Mouse (Mus musculus) hindlimb bud, embryonic 11.5 days (tissue): ENCODE measurements at regions not wholly inside any gene's neighbourhood (a gene's known extent, or its start where the extent isn't known, plus 50 kb on each side); places are given as distances from the start of the nearest gene placed in this dataset.
A peak's percentile ranks its signal among the peaks of the same experiment; 100 is the strongest.
"Not testable (repeated sequence)": the region's sequence is repeated elsewhere in the genome, so short reads cannot be mapped to it uniquely, and the experiment has no call there.

Source experiments
- DNase-seq: peaks from one replicate; pipeline ENCODE4 v3.0.0-alpha.2; 2012; ENCODE audit warnings: low read depth, low spot score; ENCODE audit errors: extremely low spot score

DNA sequence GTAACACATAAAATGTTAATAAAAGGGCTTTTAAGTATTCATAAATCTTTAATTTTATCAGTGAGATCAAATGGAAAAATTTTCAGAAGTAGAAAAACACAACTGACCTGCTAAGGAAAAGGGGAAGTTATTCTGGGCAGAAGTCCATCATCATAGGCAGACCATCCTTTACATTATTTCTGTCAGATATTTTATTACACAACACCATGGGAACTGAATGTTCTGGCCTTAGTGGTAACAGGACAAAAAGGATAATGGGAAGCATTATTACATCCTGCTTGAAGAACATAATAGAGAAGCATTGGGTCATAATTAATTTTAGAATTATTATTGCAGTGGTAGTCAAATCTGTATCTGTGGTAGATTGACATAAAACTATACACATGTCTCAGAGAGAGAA, 603.5 kb upstream of the Gje1 start:
- no peak for DNase-seq

DNA sequence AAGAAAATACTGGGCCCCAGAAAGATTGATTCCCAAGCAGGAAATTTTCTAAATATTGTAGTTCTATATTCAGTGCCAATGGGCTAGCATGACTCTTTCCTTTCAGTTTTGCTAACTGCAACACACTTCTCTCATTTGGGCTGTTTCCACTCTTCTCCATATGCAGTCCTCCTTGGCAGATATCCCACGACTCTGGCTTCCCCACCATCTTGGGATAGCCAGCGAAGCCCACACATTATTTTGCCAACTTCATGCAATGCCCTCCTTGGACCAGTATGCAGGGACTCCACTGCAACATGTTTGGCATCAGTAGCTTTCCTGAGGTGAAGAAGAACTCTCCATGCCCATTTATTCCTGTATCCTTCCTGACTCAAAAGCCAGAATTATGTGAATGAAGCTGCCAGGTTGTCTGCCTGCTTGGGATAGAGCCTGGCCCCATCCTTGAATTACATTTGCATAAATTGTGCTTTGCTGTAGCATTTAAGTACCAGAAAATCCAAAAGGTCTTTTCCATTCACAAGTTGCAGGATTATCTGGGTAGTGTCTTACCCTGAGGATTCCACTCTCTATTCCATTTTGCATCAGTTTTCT, 599.1 kb upstream of the Gje1 start:
- DNase-seq, result no peak

DNA sequence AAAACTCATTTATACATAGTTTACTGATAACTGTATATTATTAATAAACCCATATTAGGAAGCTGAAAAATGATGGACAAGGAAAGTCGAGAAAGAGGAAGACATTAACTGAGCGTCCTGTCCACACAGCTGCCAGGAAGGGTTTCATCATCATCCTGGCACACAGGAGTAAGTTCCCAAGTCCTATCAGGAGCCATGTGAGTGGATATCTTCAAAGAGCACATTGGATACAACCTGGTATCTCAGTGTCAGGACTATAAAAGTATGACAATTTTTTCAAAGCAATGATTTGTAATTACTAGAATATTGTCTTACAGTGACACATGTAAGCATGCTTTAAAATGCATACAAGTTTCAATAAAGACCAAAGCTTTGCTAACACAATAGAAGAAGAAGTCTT, 592.6 kb upstream of the Gje1 start:
- no peak for DNase-seq

DNA sequence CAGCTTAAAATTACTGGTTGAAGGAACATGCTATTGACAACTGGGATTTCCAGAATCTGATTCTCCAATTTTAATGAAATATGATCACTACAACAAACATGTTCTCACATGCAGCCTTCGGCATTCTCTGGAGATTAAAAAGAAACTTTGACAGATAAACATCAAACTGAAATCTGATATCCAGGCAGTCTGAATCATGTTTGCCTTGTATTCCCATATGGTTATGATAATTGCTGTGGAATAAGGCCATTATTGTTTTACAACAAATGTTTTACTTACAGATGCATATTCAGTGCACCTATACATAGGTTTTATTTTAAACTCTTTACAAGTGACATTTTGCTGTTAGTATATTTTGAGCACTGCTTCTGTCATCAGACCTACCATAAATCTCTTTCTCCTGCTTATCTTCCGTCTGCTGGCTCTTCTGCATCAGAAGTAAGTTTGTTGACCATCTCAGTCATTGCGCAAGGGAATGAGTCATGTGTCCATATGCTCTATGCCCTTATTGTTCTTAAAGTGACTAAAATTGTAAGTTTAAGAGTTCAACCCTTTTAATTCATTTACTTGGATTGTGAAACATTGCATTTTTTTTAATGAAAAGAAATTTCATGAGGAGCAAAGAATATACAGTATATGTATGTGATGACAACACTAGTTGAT, 587.9 kb upstream of the Gje1 start:
- DNase-seq, result no peak

DNA sequence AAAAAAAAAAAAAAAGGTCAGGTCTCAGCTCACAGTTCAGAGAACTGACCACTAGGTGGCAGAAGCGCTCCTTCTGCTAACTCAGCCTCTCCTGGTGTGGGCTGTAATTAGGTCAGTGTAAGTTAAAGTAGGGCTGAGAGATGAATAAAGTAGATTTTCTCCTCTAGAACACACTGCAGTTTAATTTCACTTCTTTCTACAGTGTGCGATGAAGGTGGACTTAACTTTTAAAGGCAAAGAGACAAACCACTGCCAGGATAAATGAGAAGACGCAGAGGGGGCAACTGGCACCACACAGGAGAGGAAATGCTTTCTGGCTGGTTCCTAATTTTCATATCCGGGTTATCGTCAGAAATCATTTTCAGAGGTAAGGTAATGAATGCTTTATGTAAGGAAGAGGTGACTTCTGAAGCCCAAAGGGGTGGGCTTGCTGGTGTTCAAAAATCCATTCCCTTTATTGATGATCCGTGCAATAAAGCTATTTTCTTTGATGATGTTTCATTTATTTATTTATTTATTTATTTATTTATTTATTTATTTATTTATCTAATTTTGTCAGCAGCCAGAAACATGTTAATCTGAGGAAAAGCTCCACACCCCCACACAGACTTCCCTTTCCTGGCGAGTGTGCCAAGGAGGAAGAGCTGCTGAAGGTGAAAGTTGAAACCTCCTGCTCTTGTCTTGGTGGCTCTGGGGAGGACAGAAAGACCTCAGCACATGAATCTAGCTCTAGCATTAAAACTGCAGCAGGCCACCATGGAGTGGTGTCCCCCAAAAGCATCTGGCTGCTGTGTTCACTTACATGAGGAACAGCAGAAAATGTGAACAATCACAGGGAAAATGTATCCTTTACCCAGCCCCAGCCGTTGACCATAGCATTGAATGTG, 582.4 kb upstream of the Gje1 start:
- peak; percentile 87 for DNase-seq

DNA sequence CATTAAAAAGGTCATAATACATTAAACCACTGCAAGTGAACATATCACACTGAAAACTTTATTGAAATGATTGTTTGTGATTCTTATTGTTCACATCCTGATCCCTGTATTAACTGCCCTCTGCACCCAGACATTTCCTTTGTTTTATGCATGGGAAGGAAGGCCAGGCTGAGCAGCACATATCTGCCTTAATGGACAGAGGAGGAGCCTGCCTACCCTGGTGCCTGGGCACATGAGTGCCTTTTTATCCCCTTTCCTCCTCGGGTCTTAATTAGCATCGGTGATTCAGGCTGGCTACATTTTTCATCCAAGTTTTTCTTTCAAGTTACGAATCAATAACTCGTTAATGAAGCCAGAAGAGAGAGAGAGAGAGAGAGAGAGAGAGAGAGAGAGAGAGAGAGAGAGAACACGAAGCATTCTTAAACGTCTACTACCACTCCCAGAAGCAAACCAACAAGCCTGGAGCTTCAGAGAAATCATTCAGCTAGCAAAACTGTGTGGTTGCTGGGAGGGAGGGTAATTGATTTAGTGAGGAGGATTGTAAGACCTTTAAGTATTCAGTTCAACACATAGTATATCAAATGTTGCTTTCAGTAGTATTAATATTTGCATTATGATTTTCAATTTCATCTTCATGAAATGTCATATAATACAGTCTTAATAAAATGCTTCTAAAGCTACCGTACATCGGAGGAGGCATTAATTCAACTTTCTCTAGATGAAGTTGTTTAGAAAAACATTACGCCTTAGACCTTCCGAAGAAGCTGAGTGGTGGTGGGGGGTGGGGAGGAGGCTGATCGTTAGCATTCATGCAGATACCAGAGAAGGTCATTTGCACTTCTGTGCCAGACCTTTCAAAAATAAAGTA, 581.6 kb upstream of the Gje1 start:
- DNase-seq, result no peak

DNA sequence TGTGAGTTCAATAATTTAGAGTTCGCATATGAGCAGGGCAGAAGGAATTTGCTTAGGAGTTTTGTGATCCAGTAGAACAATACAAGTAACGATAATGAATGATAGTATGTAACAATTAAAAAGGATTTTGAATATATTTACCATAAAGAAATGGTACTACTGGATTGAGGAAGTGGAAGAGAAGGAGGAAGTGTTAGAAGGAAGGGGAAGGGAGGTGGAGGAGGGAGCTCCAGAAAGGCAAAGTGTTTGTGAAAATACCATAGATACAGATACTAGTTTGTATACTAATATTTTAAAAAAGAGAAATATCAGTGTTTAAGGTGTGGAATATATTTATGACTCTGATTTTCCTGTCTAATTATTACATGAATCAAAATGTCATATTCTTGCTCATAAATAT, 579.2 kb upstream of the Gje1 start:
- no peak for DNase-seq

DNA sequence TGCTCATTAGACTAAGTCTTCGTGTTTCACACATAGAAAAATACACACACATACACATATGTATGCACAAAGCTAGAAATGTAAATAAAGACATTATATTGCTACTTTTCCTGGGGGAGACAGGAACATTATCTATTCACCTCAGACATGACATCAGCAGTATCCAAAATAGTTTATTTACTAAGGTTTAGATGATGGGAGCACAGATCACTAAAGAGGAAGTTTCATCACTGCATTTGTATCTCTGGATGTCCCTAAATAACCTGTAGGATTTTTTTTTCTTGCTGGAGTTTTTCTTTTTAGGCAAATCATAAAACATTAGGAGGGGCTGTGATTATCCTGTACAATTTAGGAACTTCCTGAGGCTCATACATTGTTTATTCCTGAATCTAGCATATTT, 576.1 kb upstream of the Gje1 start:
- DNase-seq, result no peak

DNA sequence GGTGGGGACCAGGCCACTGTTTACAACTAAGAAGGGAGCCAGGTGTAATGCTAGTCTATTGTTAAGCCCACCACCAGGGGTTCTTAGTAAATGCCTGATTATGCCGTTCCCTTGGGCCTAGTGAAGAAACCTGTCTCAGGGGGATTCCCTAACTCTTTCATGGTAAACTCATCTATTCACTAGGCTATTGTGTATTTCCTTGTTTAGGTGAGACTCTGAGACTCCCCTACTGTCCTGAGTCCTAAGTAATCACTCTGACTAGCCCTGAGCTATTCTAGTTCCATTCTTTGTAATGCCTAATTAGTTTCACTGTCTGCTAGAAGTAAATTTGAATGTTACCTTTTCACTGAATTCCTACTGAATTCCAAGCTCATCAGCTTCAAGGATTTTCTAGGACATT, 545.3 kb upstream of the Gje1 start:
- not testable (repeated sequence) for DNase-seq

DNA sequence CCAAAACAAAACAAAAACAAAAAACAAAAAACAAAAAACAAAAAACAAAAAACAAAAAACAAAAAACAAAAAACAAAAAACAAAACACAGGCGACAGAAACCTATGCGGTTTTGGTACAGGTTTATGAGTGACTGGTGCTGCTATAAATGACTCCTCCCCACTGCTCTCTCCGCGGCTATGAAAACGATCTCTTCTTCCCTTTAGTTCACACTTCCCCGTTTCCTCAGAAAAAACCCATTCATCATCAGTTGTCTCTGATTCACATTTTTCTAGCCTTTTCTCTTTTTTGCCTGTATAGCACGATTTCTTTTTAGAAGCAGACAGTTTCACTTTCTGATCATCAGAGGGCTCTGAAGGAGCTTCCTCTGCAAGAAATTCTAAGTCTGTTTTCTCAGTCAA, 544.3 kb upstream of the Gje1 start:
- not testable (repeated sequence) for DNase-seq

DNA sequence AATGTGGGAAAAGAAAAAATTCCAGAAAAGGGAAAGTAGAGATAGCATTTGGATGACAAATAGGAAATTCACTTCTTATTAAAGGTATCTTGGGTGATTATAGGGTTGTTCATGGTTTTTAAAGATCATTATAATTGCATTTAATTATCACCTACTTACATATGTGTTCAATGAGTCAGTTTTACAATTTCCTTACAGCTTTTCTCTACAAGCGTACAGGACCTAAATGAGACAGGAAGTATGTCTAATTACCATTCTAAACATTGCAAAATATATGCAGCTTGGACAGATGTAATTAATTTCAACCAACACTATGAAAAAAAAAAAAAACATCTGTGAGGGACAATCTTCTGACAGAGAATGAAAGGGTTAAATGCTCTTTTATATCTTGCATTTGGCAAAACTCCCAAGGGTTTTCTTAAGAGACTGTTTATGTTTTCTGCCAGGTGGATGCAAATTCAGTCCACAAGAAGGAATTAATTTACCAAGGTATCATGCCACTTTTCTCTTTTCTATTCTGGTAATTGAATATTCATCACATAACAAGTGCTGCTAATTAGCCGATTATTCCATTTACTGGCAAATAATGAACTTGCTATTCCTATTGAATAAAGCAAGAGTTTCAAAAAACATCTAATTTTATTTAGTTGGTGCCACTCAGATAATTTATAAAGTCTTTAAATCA, 531.5 kb upstream of the Gje1 start:
- no peak for DNase-seq

DNA sequence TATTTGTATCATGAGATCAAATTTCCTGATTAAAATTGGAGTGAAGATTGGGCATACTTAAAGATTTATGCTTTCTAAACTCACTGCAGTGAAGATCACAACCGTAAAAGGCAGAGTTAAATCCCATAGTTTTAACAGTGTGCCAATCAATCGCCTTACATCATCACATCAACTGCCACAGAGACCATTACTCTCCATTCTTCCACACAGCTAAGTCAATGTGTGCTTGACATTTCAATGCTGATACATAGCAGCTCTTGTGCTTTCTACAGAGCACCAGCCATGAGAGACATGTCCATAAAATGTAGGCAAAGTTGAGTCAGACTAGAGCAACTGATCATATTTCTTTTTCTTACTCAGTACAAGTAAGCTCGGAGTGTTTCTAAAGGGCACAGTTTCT, 530.9 kb upstream of the Gje1 start:
- DNase-seq, result no peak

DNA sequence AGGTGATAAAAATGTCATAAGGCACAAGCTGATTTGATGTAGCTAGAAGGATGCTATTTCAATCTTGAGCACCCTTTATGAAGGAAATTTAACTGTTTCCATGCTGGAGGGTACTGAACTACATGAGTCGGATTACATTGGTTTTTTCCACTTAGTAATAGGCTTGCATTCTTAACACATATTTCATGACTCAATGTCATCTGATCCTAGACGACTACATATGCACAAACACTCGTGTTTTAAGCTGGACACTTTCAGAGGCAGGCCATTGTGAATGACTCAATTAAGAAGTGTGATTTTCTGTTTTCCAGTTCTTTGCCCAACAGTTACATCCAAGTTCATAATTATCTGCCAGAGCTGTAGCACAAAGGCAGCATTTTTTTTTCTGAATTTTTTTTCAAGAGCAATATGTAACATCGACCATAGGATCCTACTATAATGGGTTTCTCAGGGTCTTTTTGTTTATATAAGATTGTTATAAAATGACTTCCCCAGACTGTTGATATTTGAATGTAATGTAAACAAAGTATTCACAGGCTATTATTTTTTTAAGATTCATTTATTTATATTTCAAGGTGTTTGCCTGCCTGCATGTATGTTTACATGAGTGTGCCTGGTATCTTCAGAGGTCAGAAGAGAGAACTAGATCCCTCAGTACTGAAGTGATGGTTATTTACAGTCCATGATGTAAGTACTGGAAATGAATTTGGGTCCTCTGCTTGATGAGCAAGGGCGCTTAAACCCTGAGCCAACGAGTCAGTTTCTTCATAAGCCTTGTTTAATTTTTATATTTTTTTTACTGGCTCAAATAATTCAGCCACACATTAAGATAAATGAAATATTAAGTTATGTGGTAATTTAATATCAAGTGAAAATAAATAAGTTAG, 526.6 kb upstream of the Gje1 start:
- no peak for DNase-seq

DNA sequence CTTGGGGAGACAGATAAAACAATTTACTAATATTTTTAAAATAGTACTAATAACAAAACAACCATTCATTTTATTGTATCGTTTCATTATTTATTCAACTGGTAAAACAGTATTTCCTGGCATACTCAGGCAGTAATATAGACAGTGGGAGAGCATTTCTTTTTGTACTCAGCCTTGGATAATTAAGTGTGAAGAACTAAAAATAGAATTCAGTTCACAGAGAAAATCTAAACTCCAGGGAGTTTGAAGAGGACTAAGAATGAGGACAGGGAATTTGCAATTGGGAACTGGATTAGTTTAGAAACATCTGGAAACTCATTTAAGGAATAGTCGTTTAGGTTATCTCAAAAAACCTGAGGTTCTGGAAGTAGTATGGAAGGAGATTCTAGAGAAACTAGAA, 525.4 kb upstream of the Gje1 start:
- DNase-seq, result no peak

DNA sequence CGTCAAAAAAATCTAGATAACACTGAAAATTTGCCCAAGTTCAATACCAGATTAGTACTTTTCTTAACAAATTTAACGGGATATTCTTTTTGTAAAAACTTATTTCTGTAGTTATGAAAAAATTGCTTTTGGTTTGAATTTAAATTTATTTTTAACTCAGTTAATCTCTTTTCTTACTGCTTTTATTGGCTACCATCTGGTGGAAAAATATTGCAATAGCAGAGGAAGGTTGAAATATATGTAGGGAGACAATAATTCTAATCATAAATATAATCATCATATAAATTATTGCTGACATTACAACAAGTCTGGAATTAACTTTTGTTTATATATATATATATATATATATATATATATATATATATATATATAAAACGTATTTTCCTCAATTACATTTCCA, 500.9 kb upstream of the Gje1 start:
- no peak for DNase-seq

DNA sequence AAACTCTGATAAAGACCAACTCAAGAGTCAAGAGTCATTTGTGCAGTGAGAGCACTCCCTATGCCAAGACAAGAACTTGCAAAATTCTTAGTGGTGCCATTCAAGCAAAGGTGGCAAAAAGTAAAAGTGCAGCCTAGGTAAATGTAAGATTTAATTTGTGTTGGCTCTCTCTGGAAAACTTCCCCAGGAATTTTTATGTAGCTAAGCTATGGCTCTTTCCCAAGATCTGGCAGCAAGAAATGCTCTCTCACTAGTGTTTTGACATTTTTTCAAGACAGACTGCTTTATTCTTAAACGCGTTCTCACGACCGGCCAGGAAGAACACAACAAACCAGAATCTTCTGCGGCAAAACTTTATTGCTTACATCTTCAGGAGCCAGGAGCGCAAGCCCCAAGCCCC, 461.6 kb upstream of the Gje1 start:
- DNase-seq, result no peak

DNA sequence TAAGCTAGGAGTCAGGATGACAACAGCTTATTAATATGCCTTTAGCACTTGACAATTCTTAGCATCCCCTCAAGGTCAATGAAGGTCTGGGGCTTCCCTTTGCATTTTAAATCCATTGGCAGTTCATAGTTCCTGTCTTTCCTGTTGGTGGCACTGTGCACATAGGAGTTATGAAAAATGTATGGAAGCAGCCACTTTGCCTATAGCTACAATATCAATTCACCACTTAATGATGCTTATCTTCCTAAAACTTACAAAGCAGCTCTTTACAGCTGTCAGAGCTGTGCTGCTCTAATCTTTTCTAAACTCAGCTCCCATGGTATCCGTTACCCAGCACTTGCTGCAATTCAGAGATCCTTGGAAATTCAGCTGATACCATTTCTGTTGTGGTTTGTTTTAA, 456.4 kb upstream of the Gje1 start:
- DNase-seq, result no peak

DNA sequence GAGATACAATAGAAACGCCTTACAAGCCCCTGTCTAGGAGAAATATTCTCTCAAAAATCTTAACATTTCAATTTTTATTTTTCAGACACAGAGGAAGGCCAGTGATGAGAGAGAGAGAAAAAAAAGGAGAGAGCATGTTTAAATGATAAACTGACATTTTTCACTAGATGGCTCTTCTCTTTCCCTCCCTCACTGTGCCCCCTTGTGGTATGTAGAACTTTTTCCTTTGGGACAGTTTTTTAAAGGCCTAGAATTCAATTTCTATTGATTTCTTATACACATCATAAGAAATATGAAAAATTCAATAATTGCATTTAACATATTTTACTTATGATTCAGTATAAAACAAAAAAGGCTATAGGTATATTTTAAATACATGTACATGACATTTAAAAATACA, 454.5 kb upstream of the Gje1 start:
- DNase-seq, result no peak

DNA sequence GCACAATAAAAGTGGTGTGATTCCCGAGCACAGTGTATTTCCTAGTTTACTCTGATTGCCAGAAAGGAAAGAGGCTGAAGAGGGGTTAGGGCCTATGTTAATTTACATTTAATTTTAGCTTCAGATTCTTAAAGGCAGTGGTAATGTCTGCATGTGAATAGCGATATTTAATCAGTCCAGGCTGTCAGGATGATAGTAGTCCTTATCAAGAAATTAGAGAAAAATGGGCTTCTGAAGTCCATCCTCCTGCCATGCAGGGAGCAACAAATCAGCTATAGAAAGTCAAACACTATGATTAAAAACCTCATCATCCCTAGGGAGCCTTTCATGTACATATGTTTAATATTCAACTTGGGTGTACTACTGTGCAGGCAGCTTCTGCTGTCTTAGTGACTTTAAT, 422.7 kb upstream of the Gje1 start:
- no peak for DNase-seq
